Mouse (Mus musculus) midbrain, embryonic 16.5 days (tissue): ENCODE measurements around the gene Ice2. TPM values are rescaled to one million over a fixed set of nuclear protein-coding genes. Genes with fewer than 3 reads are reported as not detected.

Source experiments
- ATAC-seq: fragments of 200-750 bp; cut with Nextera tagmentation; 2 replicates; pipeline ENCODE4 v1.8.0; 2017; ENCODE audit warnings: moderate TSS enrichment
- H3K27ac ChIP-seq: fragments of 300-500 bp; sonication (generic); 2 replicates; pipeline ENCODE4 v1.5.1; 2014; ENCODE audit warnings: mild to moderate bottlenecking, low read length, mixed read lengths
- H3K27me3 ChIP-seq: fragments of 300-500 bp; sonication (generic); 2 replicates; pipeline ENCODE4 v1.6.1; 2014; ENCODE audit warnings: low read depth, low read length, mixed read lengths; ENCODE audit not compliant: control insufficient read depth, insufficient read depth
- H3K36me3 ChIP-seq: fragments of 300-500 bp; sonication (generic); 2 replicates; pipeline ENCODE4 v1.6.1; 2014; ENCODE audit warnings: mild to moderate bottlenecking, low read length, moderate library complexity, mixed read lengths; ENCODE audit not compliant: control insufficient read depth, insufficient read depth
- H3K4me1 ChIP-seq: fragments of 300-500 bp; sonication (generic); 2 replicates; pipeline ENCODE4 v1.6.1; 2014; ENCODE audit warnings: mild to moderate bottlenecking, low read length, mixed read lengths; ENCODE audit not compliant: control insufficient read depth, insufficient read depth
- H3K4me2 ChIP-seq: fragments of 300-500 bp; sonication (generic); 2 replicates; pipeline ENCODE4 v1.6.1; 2014; ENCODE audit warnings: mild to moderate bottlenecking, low read length, mixed read lengths
- H3K4me3 ChIP-seq: fragments of 300-500 bp; sonication (generic); 2 replicates; pipeline ENCODE4 v1.5.1; 2014; ENCODE audit warnings: low read depth, mild to moderate bottlenecking, low read length, moderate library complexity, mixed read lengths
- H3K9ac ChIP-seq: fragments of 300-500 bp; sonication (generic); 2 replicates; pipeline ENCODE4 v1.6.1; 2014; ENCODE audit warnings: low read depth, low read length, mixed read lengths
- H3K9me3 ChIP-seq: fragments of 300-500 bp; sonication (generic); replicated peaks from 2 replicates; pipeline ENCODE4 v1.6.1; 2014; ENCODE audit warnings: mild to moderate bottlenecking, low read length, mixed read lengths; ENCODE audit not compliant: control insufficient read depth, poor library complexity, severe bottlenecking
- WGBS: fragments of 180-500 bp; shearing (Covaris S2); extraction: QIAGEN DNeasy Blood & Tissue Kit; methylation state at CpG from one replicate; pipeline ENCODE4 v1.1.7; 2014; 5-methylcytosine and 5-hydroxymethylcytosine counted together
- polyA plus RNA-seq: library from polyadenylated mRNA; unstranded; fragments of >200 nt; fragmentation: Nextera tagmentation; extraction: Ambion mirVana; gene quantifications from 2 replicates; pipeline ENCODE4 v1.2.1, GENCODE M21; 2015

Ice2 gene
- polyA plus RNA-seq, 1 experiment from 2014 or later: 9.8 TPM

GRCm38 (mm10) chr9:69387296-69387695 is 10.4 kb upstream of the Ice2 start:
- Histone ChIP-seq H3K9ac (no peak overlapping the region), H3K27ac (no peak overlapping the region), H3K4me3 (no peak overlapping the region), H3K9me3 (no peaks in the 10 kb centered on the region), H3K36me3 (no peaks in the 10 kb centered on the region), H3K4me1 (no peaks in the 10 kb centered on the region), H3K4me2 (no peak overlapping the region), H3K27me3 (no peaks in the 10 kb centered on the region)
- WGBS: 91% methylated on average over 4 of the region's 4 CpGs
- ATAC-seq: no peak

- no peaks in the 10 kb centered on the region for H3K4me1 ChIP-seq
- ATAC-seq: no peak
- no peaks in the 10 kb centered on the region for H3K27me3 ChIP-seq
- H3K9ac ChIP-seq: no peak overlapping the region
- H3K4me3 ChIP-seq: no peak overlapping the region
- no peak overlapping the region for H3K27ac ChIP-seq
- no peaks in the 10 kb centered on the region for H3K9me3 ChIP-seq
- no peak overlapping the region for H3K4me2 ChIP-seq
- H3K36me3 ChIP-seq: no peaks in the 10 kb centered on the region
- 76% methylated on average over 4 of the region's 4 CpGs for WGBS
These were observed 7.1 kb upstream of the Ice2 start for GRCm38 (mm10) chr9:69390631-69391030.

GRCm38 (mm10) chr9:69394234-69394633 is 3.5 kb upstream of the Ice2 start:
- H3K4me2 ChIP-seq: no peak overlapping the region
- H3K27me3 ChIP-seq: no peaks in the 10 kb centered on the region
- WGBS: 91% methylated on average over 5 of the region's 5 CpGs
- no peak overlapping the region for H3K27ac ChIP-seq
- no peak overlapping the region for H3K9ac ChIP-seq
- no peaks in the 10 kb centered on the region for H3K9me3 ChIP-seq
- H3K4me1 ChIP-seq: peaks cover 7% of the 10 kb centered on the region
- ATAC-seq: no peak
- H3K36me3 ChIP-seq: no peaks in the 10 kb centered on the region
- H3K4me3 ChIP-seq: no peak overlapping the region

- H3K27me3 ChIP-seq: no peaks in the 10 kb centered on the region
- 65% methylated on average over 2 of the region's 2 CpGs for WGBS
- peak overlapping the region; percentile 90 for H3K27ac ChIP-seq
- peak overlapping the region; percentile 66 for H3K4me3 ChIP-seq
- H3K36me3 ChIP-seq: no peaks in the 10 kb centered on the region
- H3K9me3 ChIP-seq: no peaks in the 10 kb centered on the region
- H3K9ac ChIP-seq: peak overlapping the region; percentile 88
- peak; percentile 72 for ATAC-seq
- peak overlapping the region; percentile 75 for H3K4me2 ChIP-seq
- peaks cover 7% of the 10 kb centered on the region for H3K4me1 ChIP-seq
These were observed 310 bp upstream of the Ice2 start for GRCm38 (mm10) chr9:69397432-69397759.

DNA sequence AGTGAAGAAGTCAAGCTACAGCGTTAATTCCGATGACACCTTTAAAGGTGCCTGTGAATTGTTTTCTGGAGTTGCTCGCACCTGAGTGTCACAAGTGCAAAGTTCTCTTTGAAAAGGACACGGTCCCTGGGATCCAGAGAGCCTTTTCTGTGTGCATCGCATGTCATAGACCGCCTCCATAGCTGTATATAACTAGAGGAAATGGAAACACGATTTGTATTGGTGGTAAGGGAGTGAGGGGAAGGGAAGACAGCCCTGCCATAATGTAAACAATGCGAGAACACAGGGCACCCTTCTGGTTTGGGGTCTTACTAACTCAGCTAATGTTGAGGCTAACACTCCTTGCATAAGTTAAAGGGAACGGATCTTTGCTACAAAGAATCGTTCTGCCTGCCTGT is 746 bp downstream of the Ice2 start:
- H3K4me3 ChIP-seq: peak overlapping the region; percentile 66
- ATAC-seq: peak; percentile 38; the same call in 1 of the 2 replicates
- peak overlapping the region; percentile 88 for H3K9ac ChIP-seq
- peaks cover 7% of the 10 kb centered on the region for H3K4me1 ChIP-seq
- peak overlapping the region; percentile 75 for H3K4me2 ChIP-seq
- no peaks in the 10 kb centered on the region for H3K27me3 ChIP-seq
- no peaks in the 10 kb centered on the region for H3K9me3 ChIP-seq
- H3K27ac ChIP-seq: peak overlapping the region; percentile 90
- H3K36me3 ChIP-seq: no peaks in the 10 kb centered on the region
- WGBS: 17% methylated on average over 10 of the region's 10 CpGs

- no peak for ATAC-seq
- 61% methylated on average over 6 of the region's 6 CpGs for WGBS
These were observed 7.0 kb downstream of the Ice2 start for GRCm38 (mm10) chr9:69404671-69405070.

DNA sequence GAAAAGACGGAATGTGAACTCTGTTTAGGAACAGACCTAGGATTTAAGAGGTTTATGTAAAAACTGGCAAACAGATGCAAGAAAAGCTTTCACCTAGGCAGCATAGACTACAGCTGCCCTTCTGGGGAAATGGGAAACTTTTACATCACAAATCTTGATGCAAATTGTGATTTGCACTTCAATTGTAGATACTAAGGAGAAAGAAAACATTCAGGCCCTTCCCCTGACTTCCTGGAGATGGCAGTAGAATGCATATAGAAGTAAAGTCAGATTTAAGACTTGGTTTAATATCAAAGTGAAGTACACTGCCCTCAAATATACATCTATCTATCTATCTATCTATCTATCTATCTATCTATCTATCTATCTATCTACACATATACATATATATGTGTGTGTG is 21.8 kb downstream of the Ice2 start:
- Histone ChIP-seq H3K36me3 (0 out of 2 replicates have a peak, but pooled peaks cover 2% of the 10 kb centered on the region), H3K27me3 (no peaks in the 10 kb centered on the region), H3K27ac (no peak overlapping the region), H3K4me1 (no peaks in the 10 kb centered on the region), H3K4me2 (no peak overlapping the region), H3K9ac (no peak overlapping the region), H3K4me3 (no peak overlapping the region), H3K9me3 (no peaks in the 10 kb centered on the region)
- WGBS: 97% methylated on average over 1 of the region's 1 CpGs
- ATAC-seq: no peak

More at GRCm38 (mm10) chr9:69404671-69405070, 7.0 kb downstream of the Ice2 start:
- no peaks in the 10 kb centered on the region for H3K4me1 ChIP-seq
- H3K27ac ChIP-seq: no peak overlapping the region
- H3K9me3 ChIP-seq: no peaks in the 10 kb centered on the region
- H3K9ac ChIP-seq: no peak overlapping the region
- no peaks in the 10 kb centered on the region for H3K27me3 ChIP-seq
- no peaks in the 10 kb centered on the region; the same call in 1 of the 2 replicates for H3K36me3 ChIP-seq
- H3K4me2 ChIP-seq: no peak overlapping the region
- H3K4me3 ChIP-seq: no peak overlapping the region

GRCm38 (mm10) chr9:69430531-69430930 is 32.8 kb downstream of the Ice2 start:
- ATAC-seq: no peak
- Histone ChIP-seq H3K27me3 (no peaks in the 10 kb centered on the region), H3K4me3 (no peak overlapping the region), H3K4me2 (no peak overlapping the region), H3K9ac (no peak overlapping the region), H3K4me1 (peaks cover 11% of the 10 kb centered on the region), H3K9me3 (no peaks in the 10 kb centered on the region), H3K36me3 (peaks cover 8% of the 10 kb centered on the region), H3K27ac (no peak overlapping the region)
- WGBS: 88% methylated on average over 3 of the region's 3 CpGs

DNA sequence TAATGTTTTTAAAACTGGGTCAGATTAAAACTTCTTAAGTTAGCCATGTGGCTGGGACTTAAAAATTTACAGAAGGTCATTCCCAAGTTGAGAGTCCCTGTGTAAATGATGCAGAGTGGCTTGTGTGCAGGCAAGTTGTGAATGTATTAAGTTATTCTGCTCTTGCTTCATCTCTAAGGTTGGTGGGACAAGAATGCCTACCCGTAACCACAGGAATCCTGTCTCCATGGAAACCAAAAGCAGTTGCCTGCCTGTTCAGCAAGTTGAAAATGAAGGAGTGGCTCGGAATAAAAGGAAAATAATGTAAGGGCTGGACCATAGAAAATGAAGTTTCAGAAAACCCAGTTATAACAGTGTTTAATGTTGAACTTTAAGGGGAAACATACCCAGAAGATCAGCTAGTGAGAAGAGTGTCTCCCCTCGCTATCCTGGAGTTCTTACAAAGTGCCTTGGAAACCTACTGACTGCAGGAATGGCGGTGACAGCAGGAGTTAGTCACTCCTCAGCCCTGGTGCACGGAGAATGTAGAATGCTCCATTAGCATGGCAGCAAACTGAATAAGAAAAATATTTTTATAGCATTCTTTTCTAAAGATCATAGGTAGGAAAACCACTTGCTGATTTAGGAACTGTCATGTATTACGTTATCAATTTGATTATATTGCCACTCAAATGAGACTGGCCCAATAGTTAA is 34.3 kb downstream of the Ice2 start:
- peaks cover 11% of the 10 kb centered on the region for H3K4me1 ChIP-seq
- H3K9ac ChIP-seq: no peak overlapping the region
- H3K27ac ChIP-seq: peak overlapping the region; percentile 63; the same call in 1 of the 2 replicates
- peaks cover 4% of the 10 kb centered on the region for H3K36me3 ChIP-seq
- no peaks in the 10 kb centered on the region for H3K9me3 ChIP-seq
- H3K4me3 ChIP-seq: no peak overlapping the region
- H3K4me2 ChIP-seq: 0 out of 2 replicates have a peak overlapping the region, but pooled peaks have one; percentile 16
- WGBS: 20% methylated on average over 6 of the region's 6 CpGs
- H3K27me3 ChIP-seq: no peaks in the 10 kb centered on the region
- no peak for ATAC-seq
